9 mouse cellular contexts compared by ENCODE assay signal in genomic region chr19:47988456-47988855, GRCm38 (mm10). TPM values are rescaled to one million over a fixed set of nuclear protein-coding genes. Genes with fewer than 3 reads are reported as not detected.
DNase-seq lines count a peak whose midpoint lies in the region.
"Had no signal": no experiment of that assay in that cellular context is flagged by ENCODE, and none has a peak within 500 bp of the region (broad histone marks: within the 10 kb centered on the region; RNA-seq: fewer than 3 reads in every experiment).

No protein-coding gene starts in this region.

- intact Hi-C loops in left cerebral cortex, postnatal 4 days (cut with DNase I): loop anchor here (5.0 kb wide), 1 partner anchor 214 kb away; no protein-coding TSS in a partner anchor

- peak; percentile 54 to 59 for DNase-seq in cerebellum, postnatal 10 days
- no peak for DNase-seq in cerebellum, adult 8-10 months
- peak; percentile 9 for DNase-seq in ovary, postnatal 36 days (ENCODE audit: low spot score)
- DNase-seq in ovary, adult 18-20 months (ENCODE audit: low spot score): no peak
- peak; percentile 29 for DNase-seq in heart, postnatal 4 days
- peak; percentile 25 for DNase-seq in left cerebral cortex, postnatal 4 days
- DNase-seq in right cerebral cortex, adult 2 months (ENCODE audit: low spot score in 2 of 2): peak; percentile 71 to 77
- no peak for DNase-seq in gastrocnemius, adult 18-20 months (ENCODE audit: low spot score)

RNA-seq across cellular contexts. Expression of gene Cfap58, which starts 51.0 kb away (rescaled TPM):
- 1 to 10 TPM; 2.2 to 2.3 TPM for total RNA-seq in heart, postnatal 4 days (2021)
- total RNA-seq in left cerebral cortex, postnatal 4 days (2021): under 1 TPM; 0.36 to 0.77 TPM
- not detected for total RNA-seq in gastrocnemius, adult 18-20 months (2021)
- total RNA-seq: G1E had no signal

Comparison
In these comparisons a context has a peak if more than half of its experiments do, and no peak if none do; other contexts are left out.
1. DNase-seq: peak in cerebellum, postnatal 10 days (2 of 2), ovary, postnatal 36 days (single experiment), heart, postnatal 4 days (single experiment), left cerebral cortex, postnatal 4 days (single experiment) and right cerebral cortex, adult 2 months (2 of 2); none in cerebellum, adult 8-10 months (single experiment), ovary, adult 18-20 months (single experiment) and gastrocnemius, adult 18-20 months (single experiment).